ENCODE assay signal across 7 mouse cellular contexts in the genomic region with DNA sequence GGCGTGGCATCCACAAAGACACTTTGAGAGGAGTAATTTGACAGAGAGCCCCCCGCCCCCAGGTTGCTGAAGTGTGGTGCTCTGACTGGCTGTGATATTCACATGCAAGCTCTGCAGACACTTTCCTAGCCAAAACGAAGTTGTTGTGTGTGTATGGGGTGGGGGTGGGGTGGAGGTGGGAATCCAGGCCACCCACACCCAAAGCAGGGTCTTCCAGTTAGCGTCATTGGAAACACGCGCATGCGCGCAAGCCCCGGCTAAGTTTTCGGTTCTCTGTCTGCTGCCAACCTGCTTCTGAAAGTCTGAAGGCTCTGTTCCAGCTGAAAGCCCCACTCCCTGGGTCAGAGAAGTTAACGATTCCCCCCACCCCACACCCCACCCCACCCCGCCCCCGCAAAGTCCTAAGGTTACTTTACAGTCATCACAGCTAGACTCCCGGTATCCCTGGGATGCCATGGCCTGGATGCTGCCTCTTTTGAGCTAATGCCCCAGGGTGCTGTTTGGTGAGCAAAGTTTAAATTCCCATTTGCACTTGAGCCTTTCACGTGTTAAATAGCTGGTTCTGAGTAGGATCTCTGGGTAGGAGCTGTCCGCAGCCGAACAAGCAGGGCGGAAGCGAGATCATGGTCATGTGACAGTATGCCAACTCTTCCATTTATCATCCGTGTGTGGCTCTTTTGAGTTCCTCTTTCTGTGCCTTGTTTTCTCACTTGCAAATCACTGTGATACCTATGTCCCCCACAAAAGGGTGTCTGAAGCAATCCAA. TPM values are rescaled to one million over a fixed set of nuclear protein-coding genes. Genes with fewer than 3 reads are reported as not detected.
DNase-seq lines count a peak whose midpoint lies in the region; ATAC-seq lines count a peak whose summit lies in the region.

No protein-coding gene starts in this region.

- ATAC-seq in lung, embryonic 16.5 days (ENCODE audit: low read depth) = 0 out of 2 replicates have a peak, but pooled peaks have one; percentile 16
- ATAC-seq in limb, embryonic 13.5 days (ENCODE audit: low FRiP score, low read depth) = peak; percentile 49
- ATAC-seq in neural tube, embryonic 11.5 days (ENCODE audit: insufficient read depth, low FRiP score, low TSS enrichment) = peak; percentile 78

- no peaks in the 10 kb centered on the region for H3K36me3 ChIP-seq in lung, embryonic 16.5 days (ENCODE audit: control insufficient read depth, insufficient read depth, low read length)
- no peaks in the 10 kb centered on the region for H3K36me3 ChIP-seq in hindbrain, embryonic 10.5 days
- no peaks in the 10 kb centered on the region for H3K36me3 ChIP-seq in limb, embryonic 13.5 days
- no peaks in the 10 kb centered on the region for H3K36me3 ChIP-seq in neural tube, embryonic 11.5 days (ENCODE audit: control insufficient read depth, insufficient read depth, low read length)

- no peak for DNase-seq in lung, postnatal 25 days (ENCODE audit: low spot score)
- peak; percentile 26 for DNase-seq in brain, embryonic 18.5 days (ENCODE audit: low read depth, low spot score)
- peak; percentile 68 for DNase-seq in hindbrain, embryonic 10.5 days (ENCODE audit: low spot score)
- DNase-seq in neural tube, embryonic 11.5 days (ENCODE audit: low spot score) = peak; percentile 73
- DNase-seq in ovary, postnatal 10 days (ENCODE audit: low spot score) = no peak

- peaks cover 11% of the 10 kb centered on the region for H3K4me1 ChIP-seq in lung, embryonic 16.5 days (replicated peaks; ENCODE audit: control insufficient read depth, insufficient read depth, low read length)
- H3K4me1 ChIP-seq in hindbrain, embryonic 10.5 days (replicated peaks) = peaks cover 17% of the 10 kb centered on the region
- peaks cover 12% of the 10 kb centered on the region for H3K4me1 ChIP-seq in limb, embryonic 13.5 days
- H3K4me1 ChIP-seq in neural tube, embryonic 11.5 days (ENCODE audit: control insufficient read depth, insufficient read depth, low read length) = no peaks in the 10 kb centered on the region; the same call in 1 of the 2 replicates

- WGBS in lung, embryonic 16.5 days = 8% methylated on average over 20 of the region's 20 CpGs
- WGBS in hindbrain, embryonic 10.5 days = 10% methylated on average over 20 of the region's 20 CpGs
- WGBS in limb, embryonic 13.5 days = 8% methylated on average over 20 of the region's 20 CpGs
- 11% methylated on average over 20 of the region's 20 CpGs for WGBS in neural tube, embryonic 11.5 days

- no peaks in the 10 kb centered on the region for H3K9me3 ChIP-seq in lung, embryonic 16.5 days (ENCODE audit: control insufficient read depth, low read length)
- H3K9me3 ChIP-seq in hindbrain, embryonic 10.5 days = no peaks in the 10 kb centered on the region
- H3K9me3 ChIP-seq in limb, embryonic 13.5 days = no peaks in the 10 kb centered on the region
- H3K9me3 ChIP-seq in neural tube, embryonic 11.5 days (ENCODE audit: control insufficient read depth, low read length) = no peaks in the 10 kb centered on the region

- no peak overlapping the region for H3K27ac ChIP-seq in lung, embryonic 16.5 days (ENCODE audit: low read length)
- H3K27ac ChIP-seq in hindbrain, embryonic 10.5 days = peak overlapping the region; percentile 84
- H3K27ac ChIP-seq in limb, embryonic 13.5 days = peak overlapping the region; percentile 39; the same call in 1 of the 2 replicates
- no peak overlapping the region for H3K27ac ChIP-seq in neural tube, embryonic 11.5 days (ENCODE audit: low read depth, low read length)

- H3K27me3 ChIP-seq in lung, embryonic 16.5 days (ENCODE audit: control insufficient read depth, insufficient read depth, low read depth, low read length) = no peaks in the 10 kb centered on the region
- no peaks in the 10 kb centered on the region; the same call in 1 of the 2 replicates for H3K27me3 ChIP-seq in hindbrain, embryonic 10.5 days (ENCODE audit: insufficient read depth, poor library complexity, severe bottlenecking)
- H3K27me3 ChIP-seq in limb, embryonic 13.5 days = no peaks in the 10 kb centered on the region
- no peaks in the 10 kb centered on the region for H3K27me3 ChIP-seq in neural tube, embryonic 11.5 days (ENCODE audit: control insufficient read depth, insufficient read depth, low read length)

- H3K4me3 ChIP-seq in lung, embryonic 16.5 days (ENCODE audit: low read length) = peak overlapping the region; percentile 43
- H3K4me3 ChIP-seq in hindbrain, embryonic 10.5 days = peak overlapping the region; percentile 54
- H3K4me3 ChIP-seq in limb, embryonic 13.5 days = peak overlapping the region; percentile 36
- H3K4me3 ChIP-seq in neural tube, embryonic 11.5 days (ENCODE audit: low read depth, low read length) = peak overlapping the region; percentile 25

- H3K9ac ChIP-seq in lung, embryonic 16.5 days (ENCODE audit: low read length) = peak overlapping the region; percentile 53
- peak overlapping the region; percentile 55 for H3K9ac ChIP-seq in limb, embryonic 13.5 days
- peak overlapping the region; percentile 59 for H3K9ac ChIP-seq in neural tube, embryonic 11.5 days (ENCODE audit: low read length)

- peak overlapping the region; percentile 80 for H3K4me2 ChIP-seq in lung, embryonic 16.5 days (ENCODE audit: low read depth, low read length)
- H3K4me2 ChIP-seq in limb, embryonic 13.5 days (replicated peaks) = peak overlapping the region; percentile 80
- H3K4me2 ChIP-seq in neural tube, embryonic 11.5 days (ENCODE audit: low read depth) = peak overlapping the region; percentile 56

RNA-seq across cellular contexts. Expression of a gene that starts 7.5 kb away (rescaled TPM):
- 109 and 117 TPM in 2 replicates for polyA plus RNA-seq in lung, embryonic 16.5 days (2015; fragmentation: Nextera tagmentation; extraction: Ambion mirVana)
- 48.0 and 50.6 TPM in 2 replicates for polyA plus RNA-seq in hindbrain, embryonic 10.5 days (2016; fragmentation: Nextera tagmentation; extraction: Ambion mirVana)
- 145 and 161 TPM in 2 replicates for polyA plus RNA-seq in limb, embryonic 13.5 days (2015; fragmentation: Nextera tagmentation; extraction: Ambion mirVana)
- 52.2 and 55.8 TPM in 2 replicates for polyA plus RNA-seq in neural tube, embryonic 11.5 days (2014; fragmentation: Nextera tagmentation; extraction: Ambion mirVana)

Comparison
In these comparisons a context has a peak if more than half of its experiments do, and no peak if none do; other contexts are left out.
1. ATAC-seq: peak in every context shown above with its lines; median percentile 78 in neural tube, embryonic 11.5 days; 49 in limb, embryonic 13.5 days; 16 in lung, embryonic 16.5 days.
2. H3K27ac ChIP-seq: peak in hindbrain, embryonic 10.5 days (single experiment) and limb, embryonic 13.5 days (single experiment); none in lung, embryonic 16.5 days (single experiment) and neural tube, embryonic 11.5 days (single experiment).
3. DNase-seq: peak in brain, embryonic 18.5 days (single experiment), hindbrain, embryonic 10.5 days (single experiment) and neural tube, embryonic 11.5 days (single experiment); none in lung, postnatal 25 days (single experiment) and ovary, postnatal 10 days (single experiment).
4. Peak in every context shown above with its lines, with median percentiles within 50 percentile points of each other: H3K4me2 ChIP-seq, H3K4me3 ChIP-seq and H3K9ac ChIP-seq.